Mouse (Mus musculus): ENCODE measurements at regions not wholly inside any gene's neighbourhood (a gene's known extent, or its start where the extent isn't known, plus 50 kb on each side); places are given as distances from the start of the nearest gene placed in this dataset.
A peak's percentile ranks its signal among the peaks of the same experiment; 100 is the strongest.

- no peak for DNase-seq
These were observed 60.0 kb upstream of the Fer start for GRCm38 (mm10) chr17:63802846-63803245.

- DNase-seq, result peak; percentile 58
These were observed 59.3 kb upstream of the Fer start for GRCm38 (mm10) chr17:63803599-63803998.

- no peak for DNase-seq
These were observed 58.4 kb upstream of the Fer start for GRCm38 (mm10) chr17:63804416-63804815.

DNA sequence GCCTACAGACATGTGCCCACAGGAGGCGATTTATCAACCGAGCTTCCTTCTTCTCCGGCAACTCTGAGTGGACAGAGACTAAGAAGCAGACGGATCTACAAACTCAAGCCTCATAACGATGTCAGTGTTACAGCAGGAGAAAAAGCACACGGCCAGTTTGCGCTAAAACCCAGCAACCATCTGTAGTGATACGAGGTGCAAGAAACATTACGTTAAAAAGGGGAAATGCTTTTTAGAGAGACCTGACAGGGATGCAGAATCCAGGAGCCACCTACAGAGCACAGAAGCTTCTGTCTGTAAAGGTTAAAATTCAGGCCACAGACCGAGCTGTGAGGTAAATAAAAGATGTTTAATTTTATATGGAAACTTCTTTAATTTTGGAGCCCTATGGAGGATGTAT, 56.5 kb upstream of the Fer start:
- no peak for DNase-seq

- DNase-seq, result no peak
These were observed 55.2 kb upstream of the Fer start for GRCm38 (mm10) chr17:63807590-63808228.

DNA sequence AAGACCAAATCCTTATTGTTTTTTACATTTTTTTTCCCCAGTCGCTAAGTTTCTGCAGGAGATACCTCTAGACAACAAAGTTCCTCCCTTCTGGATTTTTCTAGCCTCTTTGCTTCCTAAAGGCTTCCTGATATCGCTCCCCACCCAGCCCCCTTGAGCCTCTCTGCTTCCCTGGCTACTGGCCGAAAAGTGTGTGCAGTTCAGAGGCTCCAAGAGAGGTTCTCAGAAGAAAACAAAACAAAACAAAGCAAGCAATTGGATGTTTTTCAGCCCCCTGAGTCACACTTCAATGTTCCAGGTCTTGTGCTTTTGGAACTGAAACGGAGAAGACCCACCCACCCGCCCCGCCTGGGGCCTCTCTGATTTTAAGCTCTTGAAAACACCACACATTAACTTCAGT, 54.1 kb upstream of the Fer start:
- DNase-seq, result no peak

DNA sequence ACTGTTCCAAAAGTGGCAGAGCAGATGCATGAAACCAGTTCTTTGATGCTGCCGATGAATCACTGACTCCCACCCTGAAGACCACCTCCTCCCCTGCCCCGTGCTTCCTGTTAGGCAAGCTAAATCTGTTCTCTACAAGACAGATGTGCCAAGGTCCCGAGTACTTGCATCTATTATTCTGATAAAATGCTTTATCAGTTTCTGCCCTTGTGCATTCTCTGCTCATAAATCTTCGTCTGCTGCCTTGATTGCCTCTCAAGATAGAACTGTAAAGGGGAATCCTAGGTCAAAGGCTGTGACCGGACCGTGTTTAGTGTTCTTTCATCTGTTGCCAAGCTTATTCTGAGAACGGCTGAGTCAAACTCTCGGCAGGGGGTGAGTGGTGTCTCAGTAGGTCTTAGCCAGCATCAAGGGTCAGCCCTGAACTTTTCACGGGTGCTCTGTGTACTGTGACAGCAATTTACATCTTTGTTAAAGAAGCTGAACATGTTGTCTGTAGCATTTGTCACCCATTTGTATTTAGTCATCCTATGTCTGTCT, 51.5 kb upstream of the Fer start:
- no peak for DNase-seq

GRCm38 (mm10) chr17:63812586-63812985, 50.3 kb upstream of the Fer start:
- no peak for DNase-seq
